Mouse (Mus musculus) heart, embryonic 16.5 days (tissue): Measurements from ENCODE around the gene Ptgr1. TPM values are rescaled to one million over a fixed set of nuclear protein-coding genes. Genes with fewer than 3 reads are reported as not detected.

Experiments
- ATAC-seq: fragments of 200-750 bp; cut with Nextera tagmentation; replicated peaks from 2 replicates; pipeline ENCODE4 v1.8.0; 2017; ENCODE audit warnings: moderate number of reproducible peaks; ENCODE audit not compliant: insufficient read depth, low FRiP score; ENCODE audit errors: extremely low read depth
- H3K27ac ChIP-seq: fragments of 300-500 bp; sonication (generic); 2 replicates; pipeline ENCODE4 v1.5.1; 2014; ENCODE audit warnings: mild to moderate bottlenecking, low read length, control low read depth, moderate library complexity
- H3K27me3 ChIP-seq: fragments of 300-500 bp; sonication (generic); 2 replicates; pipeline ENCODE4 v1.6.1; 2014; ENCODE audit warnings: low read length, mixed read lengths; ENCODE audit not compliant: control insufficient read depth, insufficient read depth
- H3K36me3 ChIP-seq: fragments of 300-500 bp; sonication (generic); 2 replicates; pipeline ENCODE4 v1.6.1; 2014; ENCODE audit not compliant: control insufficient read depth, insufficient read depth
- H3K4me1 ChIP-seq: fragments of 300-500 bp; sonication (generic); 2 replicates; pipeline ENCODE4 v1.6.1; 2014; ENCODE audit warnings: low read length, mixed read lengths; ENCODE audit not compliant: control insufficient read depth, insufficient read depth
- H3K4me2 ChIP-seq: fragments of 300-500 bp; sonication (generic); 2 replicates; pipeline ENCODE4 v1.6.1; 2014; ENCODE audit warnings: low read depth, mild to moderate bottlenecking, control low read depth, low read length
- H3K4me3 ChIP-seq: fragments of 300-500 bp; sonication (generic); 2 replicates; pipeline ENCODE4 v1.5.1; 2014; ENCODE audit warnings: mild to moderate bottlenecking, control low read depth, low read length
- H3K9ac ChIP-seq: fragments of 300-500 bp; sonication (generic); 2 replicates; pipeline ENCODE4 v1.6.1; 2014; ENCODE audit warnings: low read length, control low read depth
- H3K9me3 ChIP-seq: fragments of 300-500 bp; sonication (generic); replicated peaks from 2 replicates; pipeline ENCODE4 v1.6.1; 2016; ENCODE audit warnings: low read length; ENCODE audit not compliant: control insufficient read depth
- WGBS: fragments of 180-500 bp; shearing (Covaris S2); extraction: QIAGEN DNeasy Blood & Tissue Kit; methylation state at CpG from one replicate; pipeline ENCODE4 v1.1.7; 2014; 5-methylcytosine and 5-hydroxymethylcytosine counted together
- polyA plus RNA-seq: library from polyadenylated mRNA; unstranded; fragments of >200 nt; fragmentation: Nextera tagmentation; extraction: Ambion mirVana; gene quantifications from 2 replicates; pipeline ENCODE4 v1.2.1, GENCODE M21; 2015

Ptgr1 gene
- polyA plus RNA-seq, 1 experiment from 2014 or later = 16.1 TPM

- H3K36me3 ChIP-seq = peaks cover 2% of the 10 kb centered on the region; the same call in 1 of the 2 replicates
- H3K9me3 ChIP-seq = no peaks in the 10 kb centered on the region
- H3K27ac ChIP-seq = no peak overlapping the region
- no peak overlapping the region for H3K4me3 ChIP-seq
- no peak overlapping the region for H3K9ac ChIP-seq
- H3K4me1 ChIP-seq = peaks cover 3% of the 10 kb centered on the region
- H3K4me2 ChIP-seq = no peak overlapping the region
- no peak for ATAC-seq
- 82% methylated on average over 6 of the region's 6 CpGs for WGBS
- H3K27me3 ChIP-seq = no peaks in the 10 kb centered on the region
Observed at GRCm38 (mm10) chr4:58981421-58981820, 5.5 kb downstream of the Ptgr1 start.

- Histone ChIP-seq H3K4me3 (no peak overlapping the region), H3K4me1 (no peaks in the 10 kb centered on the region), H3K36me3 (peaks cover 2% of the 10 kb centered on the region; the same call in 1 of the 2 replicates), H3K27me3 (no peaks in the 10 kb centered on the region), H3K9ac (no peak overlapping the region), H3K4me2 (no peak overlapping the region), H3K27ac (no peak overlapping the region), H3K9me3 (0 out of 2 replicates have a peak, but pooled peaks cover 2% of the 10 kb centered on the region)
- no peak for ATAC-seq
- 83% methylated on average over 5 of the region's 5 CpGs for WGBS
Observed at GRCm38 (mm10) chr4:58975711-58976110, 11.2 kb downstream of the Ptgr1 start.

- no peaks in the 10 kb centered on the region for H3K27me3 ChIP-seq
- H3K36me3 ChIP-seq = no peaks in the 10 kb centered on the region; the same call in 1 of the 2 replicates
- H3K4me3 ChIP-seq = no peak overlapping the region
- H3K27ac ChIP-seq = no peak overlapping the region
- no peak overlapping the region for H3K9ac ChIP-seq
- 0 out of 2 replicates have a peak, but pooled peaks cover 2% of the 10 kb centered on the region for H3K9me3 ChIP-seq
- ATAC-seq = no peak
- WGBS = 82% methylated on average over 4 of the region's 4 CpGs
- H3K4me1 ChIP-seq = no peaks in the 10 kb centered on the region
- H3K4me2 ChIP-seq = no peak overlapping the region
Observed at GRCm38 (mm10) chr4:58970678-58971077, 16.2 kb downstream of the Ptgr1 start.

- WGBS = 72% methylated on average over 1 of the region's 1 CpGs
- no peaks in the 10 kb centered on the region for H3K4me1 ChIP-seq
- H3K9ac ChIP-seq = no peak overlapping the region
Observed at GRCm38 (mm10) chr4:58965136-58965535, 21.8 kb downstream of the Ptgr1 start.

GRCm38 (mm10) chr4:58963271-58963670, 23.6 kb downstream of the Ptgr1 start:
- WGBS = 84% methylated on average over 4 of the region's 4 CpGs
- no peaks in the 10 kb centered on the region for H3K4me1 ChIP-seq
- no peaks in the 10 kb centered on the region for H3K27me3 ChIP-seq
- ATAC-seq = no peak
- no peaks in the 10 kb centered on the region for H3K36me3 ChIP-seq
- no peak overlapping the region for H3K27ac ChIP-seq
- no peak overlapping the region for H3K9ac ChIP-seq
- H3K4me2 ChIP-seq = no peak overlapping the region
- H3K9me3 ChIP-seq = no peaks in the 10 kb centered on the region
- no peak overlapping the region for H3K4me3 ChIP-seq

More at GRCm38 (mm10) chr4:58965136-58965535, 21.8 kb downstream of the Ptgr1 start:
- Histone ChIP-seq H3K36me3 (no peaks in the 10 kb centered on the region), H3K27ac (no peak overlapping the region), H3K4me3 (no peak overlapping the region), H3K9me3 (no peaks in the 10 kb centered on the region), H3K4me2 (no peak overlapping the region), H3K27me3 (no peaks in the 10 kb centered on the region)
- no peak for ATAC-seq

- Histone ChIP-seq H3K9me3 (peaks cover 4% of the 10 kb centered on the region; the same call in 1 of the 2 replicates), H3K4me3 (no peak overlapping the region), H3K27me3 (no peaks in the 10 kb centered on the region), H3K36me3 (no peaks in the 10 kb centered on the region), H3K4me1 (no peaks in the 10 kb centered on the region), H3K4me2 (no peak overlapping the region), H3K27ac (no peak overlapping the region), H3K9ac (no peak overlapping the region)
- no peak for ATAC-seq
- 80% methylated on average over 15 of the region's 15 CpGs for WGBS
Observed at GRCm38 (mm10) chr4:58961719-58962118, 25.2 kb downstream of the Ptgr1 start.

GRCm38 (mm10) chr4:58952630-58953029, 34.3 kb downstream of the Ptgr1 start:
- Histone ChIP-seq H3K4me2 (no peak overlapping the region), H3K27me3 (no peaks in the 10 kb centered on the region), H3K9ac (no peak overlapping the region), H3K9me3 (peaks cover 4% of the 10 kb centered on the region; the same call in 1 of the 2 replicates), H3K4me3 (no peak overlapping the region), H3K36me3 (no peaks in the 10 kb centered on the region), H3K27ac (no peak overlapping the region), H3K4me1 (no peaks in the 10 kb centered on the region)
- no peak for ATAC-seq
- 89% methylated on average over 11 of the region's 11 CpGs for WGBS

GRCm38 (mm10) chr4:58948391-58948790, 38.5 kb downstream of the Ptgr1 start:
- H3K4me3 ChIP-seq = no peak overlapping the region
- H3K9me3 ChIP-seq = no peaks in the 10 kb centered on the region
- no peak overlapping the region for H3K9ac ChIP-seq
- no peak overlapping the region for H3K27ac ChIP-seq
- peaks cover 5% of the 10 kb centered on the region for H3K4me1 ChIP-seq
- no peak overlapping the region for H3K4me2 ChIP-seq
- no peak for ATAC-seq
- peaks cover 17% of the 10 kb centered on the region for H3K27me3 ChIP-seq
- 72% methylated on average over 4 of the region's 4 CpGs for WGBS
- no peaks in the 10 kb centered on the region for H3K36me3 ChIP-seq

- no peak for ATAC-seq
- Histone ChIP-seq H3K9ac (no peak overlapping the region), H3K36me3 (no peaks in the 10 kb centered on the region), H3K27me3 (peaks cover 17% of the 10 kb centered on the region), H3K9me3 (no peaks in the 10 kb centered on the region), H3K27ac (no peak overlapping the region), H3K4me3 (no peak overlapping the region), H3K4me2 (no peak overlapping the region), H3K4me1 (peaks cover 8% of the 10 kb centered on the region)
- WGBS = 62% methylated on average over 5 of the region's 5 CpGs
Observed at GRCm38 (mm10) chr4:58944695-58945094, 42.2 kb downstream of the Ptgr1 start.
